Mouse (Mus musculus): ENCODE measurements around the gene Rac1. TPM values are rescaled to one million over a fixed set of nuclear protein-coding genes. Genes with fewer than 3 reads are reported as not detected.
"Not testable (repeated sequence)": the region's sequence is repeated elsewhere in the genome, so short reads cannot be mapped to it uniquely, and the experiment has no call there.

The Rac1 gene
- polyA plus RNA-seq, 1 experiment from 2014 or later = 480 TPM

- DNase-seq (ENCODE audit: low spot score, missing footprints) (no peak), ATAC-seq (ENCODE audit: low FRiP score) (no peak)
- H3K4me1 ChIP-seq (ENCODE audit: control insufficient read depth, insufficient read depth, low read length) = no peaks in the 10 kb centered on the region
- no peak overlapping the region for H3K4me3 ChIP-seq (ENCODE audit: low read depth, low read length)
- H3K4me2 ChIP-seq = no peak overlapping the region
- no peak overlapping the region for H3K9ac ChIP-seq (ENCODE audit: low read length)
- no peaks in the 10 kb centered on the region for H3K9me3 ChIP-seq (ENCODE audit: control insufficient read depth, low read length)
- no peaks in the 10 kb centered on the region for H3K27me3 ChIP-seq (ENCODE audit: control insufficient read depth, insufficient read depth, low read length)
- H3K27ac ChIP-seq (ENCODE audit: low read depth, low read length) = no peak overlapping the region
- 94% methylated on average over 6 of the region's 6 CpGs for WGBS
- peaks cover 6% of the 10 kb centered on the region; the same call in 1 of the 2 replicates for H3K36me3 ChIP-seq (ENCODE audit: control insufficient read depth, insufficient read depth, low read length)
These were observed 24.1 kb downstream of the Rac1 start for GRCm38 (mm10) chr5:143503740-143504139.

GRCm38 (mm10) chr5:143502899-143503557 lies 24.8 kb downstream of the Rac1 start:
- H3K36me3 ChIP-seq (ENCODE audit: control insufficient read depth, insufficient read depth, low read length) = peaks cover 6% of the 10 kb centered on the region; the same call in 1 of the 2 replicates
- no peak overlapping the region for H3K4me3 ChIP-seq (ENCODE audit: low read depth, low read length)
- no peak for DNase-seq (ENCODE audit: low spot score, missing footprints)
- no peaks in the 10 kb centered on the region for H3K4me1 ChIP-seq (ENCODE audit: control insufficient read depth, insufficient read depth, low read length)
- ATAC-seq (ENCODE audit: low FRiP score) = no peak
- no peak overlapping the region for H3K9ac ChIP-seq (ENCODE audit: low read length)
- H3K9me3 ChIP-seq (ENCODE audit: control insufficient read depth, low read length) = no peaks in the 10 kb centered on the region
- no peaks in the 10 kb centered on the region for H3K27me3 ChIP-seq (ENCODE audit: control insufficient read depth, insufficient read depth, low read length)
- WGBS = 91% methylated on average over 19 of the region's 19 CpGs
- no peak overlapping the region for H3K4me2 ChIP-seq
- H3K27ac ChIP-seq (ENCODE audit: low read depth, low read length) = no peak overlapping the region

GRCm38 (mm10) chr5:143501649-143502048 lies 26.2 kb downstream of the Rac1 start:
- DNase-seq (ENCODE audit: low spot score, missing footprints) = no peak
- no peak overlapping the region for H3K9ac ChIP-seq (ENCODE audit: low read length)
- H3K4me3 ChIP-seq (ENCODE audit: low read depth, low read length) = no peak overlapping the region
- H3K4me1 ChIP-seq (ENCODE audit: control insufficient read depth, insufficient read depth, low read length) = no peaks in the 10 kb centered on the region
- H3K27ac ChIP-seq (ENCODE audit: low read depth, low read length) = no peak overlapping the region
- H3K4me2 ChIP-seq = no peak overlapping the region
- no peaks in the 10 kb centered on the region for H3K27me3 ChIP-seq (ENCODE audit: control insufficient read depth, insufficient read depth, low read length)
- 92% methylated on average over 2 of the region's 2 CpGs for WGBS
- H3K9me3 ChIP-seq (ENCODE audit: control insufficient read depth, low read length) = no peaks in the 10 kb centered on the region
- H3K36me3 ChIP-seq (ENCODE audit: control insufficient read depth, insufficient read depth, low read length) = peaks cover 2% of the 10 kb centered on the region; the same call in 1 of the 2 replicates
- ATAC-seq (ENCODE audit: low FRiP score) = no peak

DNA sequence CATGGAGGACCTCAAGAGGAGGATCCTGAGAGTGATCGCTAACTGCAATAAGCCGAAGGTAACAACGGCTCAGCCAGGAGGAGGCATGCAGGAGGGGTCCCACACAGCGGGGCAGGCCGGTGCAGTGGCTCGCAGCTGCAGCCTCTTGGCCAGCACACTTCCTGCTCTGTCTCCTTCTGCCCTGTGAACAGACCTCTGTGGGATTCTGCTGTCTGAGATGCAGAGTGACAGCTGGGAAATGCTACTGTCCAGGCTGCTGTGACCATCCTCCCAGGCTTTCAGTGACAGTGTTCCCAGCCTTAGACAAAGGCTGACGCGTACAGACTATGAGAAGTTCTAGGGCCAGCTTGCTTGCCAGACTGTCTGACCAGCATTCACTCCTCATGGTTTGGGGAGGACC lies 26.7 kb downstream of the Rac1 start:
- Histone ChIP-seq H3K4me1 (ENCODE audit: control insufficient read depth, insufficient read depth, low read length) (no peaks in the 10 kb centered on the region), H3K27ac (ENCODE audit: low read depth, low read length) (no peak overlapping the region), H3K36me3 (ENCODE audit: control insufficient read depth, insufficient read depth, low read length) (peaks cover 2% of the 10 kb centered on the region; the same call in 1 of the 2 replicates), H3K27me3 (ENCODE audit: control insufficient read depth, insufficient read depth, low read length) (no peaks in the 10 kb centered on the region), H3K4me2 (no peak overlapping the region), H3K9me3 (ENCODE audit: control insufficient read depth, low read length) (no peaks in the 10 kb centered on the region), H3K9ac (ENCODE audit: low read length) (no peak overlapping the region), H3K4me3 (ENCODE audit: low read depth, low read length) (no peak overlapping the region)
- no peak for ATAC-seq (ENCODE audit: low FRiP score)
- DNase-seq (ENCODE audit: low spot score, missing footprints) = no peak
- 94% methylated on average over 8 of the region's 8 CpGs for WGBS

DNA sequence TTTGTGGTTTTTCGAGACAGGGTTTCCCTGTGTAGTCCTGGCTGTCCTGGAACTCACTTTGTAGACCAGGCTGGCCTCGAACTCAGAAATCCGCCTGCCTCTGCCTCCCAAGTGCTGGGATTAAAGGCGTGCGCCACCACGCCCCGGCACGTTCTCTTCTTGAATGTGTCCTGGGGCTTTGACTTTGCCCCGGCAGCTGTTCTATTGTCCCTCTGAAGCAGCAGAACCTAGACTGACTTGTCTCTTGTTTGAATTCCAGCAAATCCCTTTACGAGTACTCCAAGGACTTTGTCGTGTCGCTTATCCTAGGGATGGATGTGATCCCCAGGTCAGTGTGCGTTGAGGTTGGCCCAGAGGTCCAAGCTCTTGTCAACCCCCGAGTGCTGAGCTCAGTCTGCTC lies 27.1 kb downstream of the Rac1 start:
- not testable (repeated sequence) for ATAC-seq (ENCODE audit: low FRiP score); H3K36me3 ChIP-seq (ENCODE audit: control insufficient read depth, insufficient read depth, low read length); H3K9me3 ChIP-seq (ENCODE audit: control insufficient read depth, low read length); DNase-seq (ENCODE audit: low spot score, missing footprints); H3K27me3 ChIP-seq (ENCODE audit: control insufficient read depth, insufficient read depth, low read length); H3K4me2 ChIP-seq; H3K4me3 ChIP-seq (ENCODE audit: low read depth, low read length); H3K9ac ChIP-seq (ENCODE audit: low read length); H3K27ac ChIP-seq (ENCODE audit: low read depth, low read length); H3K4me1 ChIP-seq (ENCODE audit: control insufficient read depth, insufficient read depth, low read length)
- 87% methylated on average over 14 of the region's 14 CpGs for WGBS

GRCm38 (mm10) chr5:143499686-143500085 lies 28.1 kb downstream of the Rac1 start:
- WGBS = 87% methylated on average over 4 of the region's 4 CpGs
- no peaks in the 10 kb centered on the region for H3K4me1 ChIP-seq (ENCODE audit: control insufficient read depth, insufficient read depth, low read length)
- no peak overlapping the region for H3K9ac ChIP-seq (ENCODE audit: low read length)
- no peak for DNase-seq (ENCODE audit: low spot score, missing footprints)
- no peak overlapping the region for H3K4me3 ChIP-seq (ENCODE audit: low read depth, low read length)
- no peaks in the 10 kb centered on the region for H3K9me3 ChIP-seq (ENCODE audit: control insufficient read depth, low read length)
- H3K36me3 ChIP-seq (ENCODE audit: control insufficient read depth, insufficient read depth, low read length) = peaks cover 2% of the 10 kb centered on the region; the same call in 1 of the 2 replicates
- no peak for ATAC-seq (ENCODE audit: low FRiP score)
- no peaks in the 10 kb centered on the region for H3K27me3 ChIP-seq (ENCODE audit: control insufficient read depth, insufficient read depth, low read length)
- H3K4me2 ChIP-seq = no peak overlapping the region
- no peak overlapping the region for H3K27ac ChIP-seq (ENCODE audit: low read depth, low read length)

- Histone ChIP-seq H3K27me3 (ENCODE audit: control insufficient read depth, insufficient read depth, low read length) (no peaks in the 10 kb centered on the region), H3K9me3 (ENCODE audit: control insufficient read depth, low read length) (no peaks in the 10 kb centered on the region), H3K4me3 (ENCODE audit: low read depth, low read length) (no peak overlapping the region), H3K27ac (ENCODE audit: low read depth, low read length) (no peak overlapping the region), H3K36me3 (ENCODE audit: control insufficient read depth, insufficient read depth, low read length) (peaks cover 2% of the 10 kb centered on the region; the same call in 1 of the 2 replicates), H3K4me2 (no peak overlapping the region), H3K9ac (ENCODE audit: low read length) (no peak overlapping the region), H3K4me1 (ENCODE audit: control insufficient read depth, insufficient read depth, low read length) (no peaks in the 10 kb centered on the region)
- 94% methylated on average over 7 of the region's 7 CpGs for WGBS
- ATAC-seq (ENCODE audit: low FRiP score) (no peak), DNase-seq (ENCODE audit: low spot score, missing footprints) (no peak)
These were observed 28.6 kb downstream of the Rac1 start for GRCm38 (mm10) chr5:143499197-143499596.

GRCm38 (mm10) chr5:143497451-143497850 lies 30.4 kb downstream of the Rac1 start:
- DNase-seq (ENCODE audit: low spot score, missing footprints) (no peak), ATAC-seq (ENCODE audit: low FRiP score) (no peak)
- no peak overlapping the region for H3K27ac ChIP-seq (ENCODE audit: low read depth, low read length)
- H3K4me2 ChIP-seq = no peak overlapping the region
- no peaks in the 10 kb centered on the region for H3K27me3 ChIP-seq (ENCODE audit: control insufficient read depth, insufficient read depth, low read length)
- 87% methylated on average over 3 of the region's 3 CpGs for WGBS
- no peaks in the 10 kb centered on the region for H3K9me3 ChIP-seq (ENCODE audit: control insufficient read depth, low read length)
- H3K4me1 ChIP-seq (ENCODE audit: control insufficient read depth, insufficient read depth, low read length) = no peaks in the 10 kb centered on the region
- no peak overlapping the region for H3K4me3 ChIP-seq (ENCODE audit: low read depth, low read length)
- H3K36me3 ChIP-seq (ENCODE audit: control insufficient read depth, insufficient read depth, low read length) = peaks cover 2% of the 10 kb centered on the region; the same call in 1 of the 2 replicates
- no peak overlapping the region for H3K9ac ChIP-seq (ENCODE audit: low read length)

GRCm38 (mm10) chr5:143495708-143496107 lies 32.1 kb downstream of the Rac1 start:
- Histone ChIP-seq H3K4me1 (ENCODE audit: control insufficient read depth, insufficient read depth, low read length) (no peaks in the 10 kb centered on the region), H3K27ac (ENCODE audit: low read depth, low read length) (no peak overlapping the region), H3K4me2 (no peak overlapping the region), H3K9me3 (ENCODE audit: control insufficient read depth, low read length) (no peaks in the 10 kb centered on the region), H3K4me3 (ENCODE audit: low read depth, low read length) (no peak overlapping the region), H3K36me3 (ENCODE audit: control insufficient read depth, insufficient read depth, low read length) (no peaks in the 10 kb centered on the region), H3K9ac (ENCODE audit: low read length) (no peak overlapping the region), H3K27me3 (ENCODE audit: control insufficient read depth, insufficient read depth, low read length) (no peaks in the 10 kb centered on the region)
- 91% methylated on average over 6 of the region's 6 CpGs for WGBS
- no peak for DNase-seq (ENCODE audit: low spot score, missing footprints)
- ATAC-seq (ENCODE audit: low FRiP score) = no peak
